Mouse (Mus musculus) granulocyte monocyte progenitor cell, adult 5-6 weeks (primary cell): ENCODE results near the gene Olfr800. TPM values are rescaled to one million over a fixed set of nuclear protein-coding genes. Genes with fewer than 3 reads are reported as not detected.

Experiments
- ATAC-seq: replicated peaks from 2 replicates; pipeline ENCODE4 v1.8.0; 2016; ENCODE audit warnings: mild to moderate bottlenecking, moderate TSS enrichment, inconsistent platforms; ENCODE audit not compliant: poor library complexity, severe bottlenecking
- total RNA-seq, 2 experiments: library from RNA; stranded (forward) in 1 of 2; stranded (reverse) in 1 of 2; fragments of 200-712, 200-1000 nt in 1 of 2; fragments of >200 nt in 1 of 2; fragmentation: Nextera tagmentation in 1 of 2; gene quantifications; 2 replicates each; pipeline ENCODE4 v1.2.3; 2014 to 2017

Olfr800 gene
- total RNA-seq (2014; fragmentation: Nextera tagmentation) = not detected in 2 replicates
- not detected in 2 replicates for total RNA-seq (2017)

- ATAC-seq = no peak
Measured at GRCm38 (mm10) chr10:129657394-129657793, at the start of gene Olfr800. TSS of gene Olfr800 (plus strand) at chr10:129657694.

DNA sequence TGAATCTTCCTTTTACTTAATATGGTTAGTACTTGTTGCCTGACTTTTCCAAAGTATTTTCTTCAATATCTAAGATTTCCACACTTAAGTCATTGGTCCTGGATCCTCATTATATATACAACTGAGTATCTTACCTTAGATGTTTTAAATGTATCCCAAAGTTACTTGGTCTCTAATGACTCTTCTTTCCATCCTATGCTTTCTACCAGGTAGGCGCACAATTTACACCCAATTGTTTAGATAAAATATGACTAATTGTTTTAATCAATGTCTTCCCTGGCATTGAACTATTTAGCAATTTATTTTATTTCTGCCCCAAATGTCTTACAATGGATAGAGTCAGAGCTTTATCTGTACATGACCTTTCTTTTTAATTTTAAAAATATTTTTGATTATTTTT, 45.0 kb upstream of the Olfr800 start, which contains the start of gene Olfr796:
Gene Olfr796 (minus strand): TSS at position 101 of the 400 bp plus-strand sequence.
- no peak for ATAC-seq

- ATAC-seq = no peak
Measured at GRCm38 (mm10) chr10:129621724-129622123, 35.8 kb upstream of the Olfr800 start.

DNA sequence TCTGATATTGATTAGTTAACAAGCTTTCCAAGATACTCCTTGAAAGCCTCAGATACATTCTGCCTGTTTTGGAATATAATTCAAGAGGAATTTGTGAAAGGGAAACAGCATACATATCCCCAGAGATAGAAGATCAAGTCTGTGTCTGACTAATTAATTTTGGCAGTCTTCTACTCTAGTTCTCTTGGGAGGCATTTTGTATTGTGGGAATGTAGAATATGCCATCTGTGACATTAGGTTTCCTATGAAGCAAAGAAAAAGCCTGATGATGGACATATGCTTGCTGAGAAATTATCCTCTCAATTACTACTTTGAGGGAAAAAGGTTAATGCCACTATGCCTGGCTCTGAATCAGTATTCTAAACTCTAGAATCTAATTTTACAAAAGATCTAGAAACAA, 34.2 kb upstream of the Olfr800 start:
- no peak for ATAC-seq

- no peak for ATAC-seq
Measured at GRCm38 (mm10) chr10:129627834-129628233, 29.7 kb upstream of the Olfr800 start, which contains the start of gene Olfr798. TSS of gene Olfr798 (minus strand) at chr10:129627934.

DNA sequence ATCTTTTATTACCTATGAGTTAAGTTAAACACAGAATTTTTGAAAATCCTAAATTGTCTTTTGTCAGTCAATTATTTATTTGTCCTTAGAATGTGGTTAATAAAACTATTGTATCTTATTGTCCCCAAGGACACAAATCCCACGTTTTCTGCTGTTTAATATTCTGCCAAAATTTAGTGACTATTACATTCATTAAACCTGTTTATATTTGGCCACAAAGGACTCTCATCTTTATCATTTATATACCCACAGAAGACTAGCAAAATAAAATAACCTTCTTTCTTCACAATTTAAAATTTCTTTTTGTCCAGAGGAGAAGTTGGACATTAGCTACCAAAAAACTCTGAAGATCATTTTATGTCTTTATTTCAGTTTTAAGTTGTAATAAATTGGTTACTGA, 20.3 kb upstream of the Olfr800 start, which contains the start of gene Olfr799:
Gene Olfr799 (plus strand): TSS at position 301 of the 400 bp plus-strand sequence.
- no peak for ATAC-seq

DNA sequence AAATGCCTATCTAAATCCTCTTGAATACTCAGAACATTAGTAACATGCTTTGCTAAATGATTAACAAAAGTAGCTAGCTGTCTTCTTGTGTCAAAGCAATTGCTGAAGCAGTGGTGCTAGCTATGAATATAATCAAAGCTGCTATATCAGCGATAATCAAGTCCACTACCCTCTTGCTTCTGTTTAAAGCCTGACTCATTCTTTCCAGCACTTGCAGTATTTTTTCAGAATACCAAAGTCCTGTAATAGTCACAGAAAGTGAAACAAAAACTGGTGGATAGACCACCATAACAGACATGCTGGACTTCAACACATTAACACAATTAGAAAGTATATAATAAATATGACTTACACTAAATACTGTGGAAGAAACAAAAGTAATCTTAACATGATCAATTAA, 5.7 kb upstream of the Olfr800 start:
- ATAC-seq = no peak

DNA sequence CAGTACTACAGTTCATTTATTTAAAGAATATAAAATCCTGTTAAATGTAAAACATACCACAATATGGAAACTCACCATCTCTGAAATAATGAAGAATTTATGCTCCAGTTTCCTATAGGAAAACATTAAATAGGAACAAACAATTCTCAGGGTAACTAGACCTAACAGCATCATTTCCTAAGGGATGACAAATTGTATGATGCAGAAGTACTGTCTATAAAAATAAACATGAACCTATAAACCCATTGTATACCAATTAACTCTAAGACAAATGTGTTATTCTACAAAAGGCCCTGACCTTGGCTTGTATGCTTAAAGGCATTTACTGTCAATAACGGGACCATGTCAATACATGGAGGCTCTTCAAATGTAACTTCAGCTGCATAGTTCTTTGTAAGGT, 16.3 kb downstream of the Olfr800 start, which contains the start of gene Olfr801:
Gene Olfr801 (minus strand): TSS at position 101 of the 400 bp plus-strand sequence.
- ATAC-seq = no peak

- no peak for ATAC-seq
Measured at GRCm38 (mm10) chr10:129688069-129688468, 30.6 kb downstream of the Olfr800 start, which contains the start of gene Olfr802. TSS of gene Olfr802 (minus strand) at chr10:129688169.

GRCm38 (mm10) chr10:129694186-129694585, 36.7 kb downstream of the Olfr800 start, which contains the start of gene Olfr803:
TSS of gene Olfr803 (minus strand) at chr10:129694286.
- no peak for ATAC-seq

- ATAC-seq = no peak
Measured at GRCm38 (mm10) chr10:129702910-129703309, 45.4 kb downstream of the Olfr800 start, which contains the start of gene Olfr804. TSS of gene Olfr804 (plus strand) at chr10:129703210.

Other genes starting within 250 kb of the Olfr800 start
- gene Olfr786, start 230.4 kb upstream of the Olfr800 start, total RNA-seq (2014; fragmentation: Nextera tagmentation) = not detected in 2 replicates
- not detected in 2 replicates for gene Olfr786, start 230.4 kb upstream of the Olfr800 start, total RNA-seq (2017)
- not detected in 2 replicates for gene Olfr787, start 195.8 kb upstream of the Olfr800 start, total RNA-seq (2014; fragmentation: Nextera tagmentation)
- gene Olfr787, start 195.8 kb upstream of the Olfr800 start, total RNA-seq (2017) = not detected in 2 replicates
- gene Olfr788, start 186.7 kb upstream of the Olfr800 start, total RNA-seq (2014; fragmentation: Nextera tagmentation) = not detected in 2 replicates
- gene Olfr788, start 186.7 kb upstream of the Olfr800 start, total RNA-seq (2017) = not detected in 2 replicates
- not detected in 2 replicates for gene Olfr789, start 172.9 kb upstream of the Olfr800 start, total RNA-seq (2014; fragmentation: Nextera tagmentation)
- gene Olfr789, start 172.9 kb upstream of the Olfr800 start, total RNA-seq (2017) = not detected in 2 replicates
- gene Olfr790, start 159.2 kb upstream of the Olfr800 start, total RNA-seq (2014; fragmentation: Nextera tagmentation) = not detected in 2 replicates
- not detected in 2 replicates for gene Olfr790, start 159.2 kb upstream of the Olfr800 start, total RNA-seq (2017)
- not detected in 2 replicates for gene Olfr791, start 135.9 kb upstream of the Olfr800 start, total RNA-seq (2014; fragmentation: Nextera tagmentation)
- not detected in 2 replicates for gene Olfr791, start 135.9 kb upstream of the Olfr800 start, total RNA-seq (2017)
- gene Olfr792, start 118.5 kb upstream of the Olfr800 start, total RNA-seq (2014; fragmentation: Nextera tagmentation) = not detected in 2 replicates
- not detected in 2 replicates for gene Olfr792, start 118.5 kb upstream of the Olfr800 start, total RNA-seq (2017)
- gene Olfr794, start 90.0 kb upstream of the Olfr800 start, total RNA-seq (2014; fragmentation: Nextera tagmentation) = not detected in 2 replicates
- not detected in 2 replicates for gene Olfr794, start 90.0 kb upstream of the Olfr800 start, total RNA-seq (2017)
- gene Olfr796, start 45.1 kb upstream of the Olfr800 start, total RNA-seq (2014; fragmentation: Nextera tagmentation) = not detected in 2 replicates
- not detected in 2 replicates for gene Olfr796, start 45.1 kb upstream of the Olfr800 start, total RNA-seq (2017)
- gene Olfr798, start 29.8 kb upstream of the Olfr800 start, total RNA-seq (2014; fragmentation: Nextera tagmentation) = not detected in 2 replicates
- gene Olfr798, start 29.8 kb upstream of the Olfr800 start, total RNA-seq (2017) = not detected in 2 replicates
- not detected in 2 replicates for gene Olfr799, start 20.2 kb upstream of the Olfr800 start, total RNA-seq (2014; fragmentation: Nextera tagmentation)
- not detected in 2 replicates for gene Olfr799, start 20.2 kb upstream of the Olfr800 start, total RNA-seq (2017)
- not detected in 2 replicates for gene Olfr801, start 16.2 kb downstream of the Olfr800 start, total RNA-seq (2014; fragmentation: Nextera tagmentation)
- gene Olfr801, start 16.2 kb downstream of the Olfr800 start, total RNA-seq (2017) = not detected in 2 replicates
- gene Olfr802, start 30.5 kb downstream of the Olfr800 start, total RNA-seq (2014; fragmentation: Nextera tagmentation) = not detected in 2 replicates
- not detected in 2 replicates for gene Olfr802, start 30.5 kb downstream of the Olfr800 start, total RNA-seq (2017)
- gene Olfr803, start 36.6 kb downstream of the Olfr800 start, total RNA-seq (2014; fragmentation: Nextera tagmentation) = not detected in 2 replicates
- not detected in 2 replicates for gene Olfr803, start 36.6 kb downstream of the Olfr800 start, total RNA-seq (2017)
- not detected in 2 replicates for gene Olfr804, start 45.5 kb downstream of the Olfr800 start, total RNA-seq (2014; fragmentation: Nextera tagmentation)
- gene Olfr804, start 45.5 kb downstream of the Olfr800 start, total RNA-seq (2017) = not detected in 2 replicates
- gene Olfr805, start 71.7 kb downstream of the Olfr800 start, total RNA-seq (2014; fragmentation: Nextera tagmentation) = not detected in 2 replicates
- gene Olfr805, start 71.7 kb downstream of the Olfr800 start, total RNA-seq (2017) = not detected in 2 replicates
- not detected in 2 replicates for gene Olfr806, start 84.2 kb downstream of the Olfr800 start, total RNA-seq (2014; fragmentation: Nextera tagmentation)
- not detected in 2 replicates for gene Olfr806, start 84.2 kb downstream of the Olfr800 start, total RNA-seq (2017)
- gene Olfr807, start 100.1 kb downstream of the Olfr800 start, total RNA-seq (2014; fragmentation: Nextera tagmentation) = not detected in 2 replicates
- not detected in 2 replicates for gene Olfr807, start 100.1 kb downstream of the Olfr800 start, total RNA-seq (2017)
- gene Olfr808, start 107.8 kb downstream of the Olfr800 start, total RNA-seq (2014; fragmentation: Nextera tagmentation) = not detected in 2 replicates
- not detected in 2 replicates for gene Olfr808, start 107.8 kb downstream of the Olfr800 start, total RNA-seq (2017)
- not detected in 2 replicates for gene Olfr809, start 116.9 kb downstream of the Olfr800 start, total RNA-seq (2014; fragmentation: Nextera tagmentation)
- not detected in 2 replicates for gene Olfr809, start 116.9 kb downstream of the Olfr800 start, total RNA-seq (2017)
- gene Olfr810, start 137.2 kb downstream of the Olfr800 start, total RNA-seq (2014; fragmentation: Nextera tagmentation) = not detected in 2 replicates
- gene Olfr810, start 137.2 kb downstream of the Olfr800 start, total RNA-seq (2017) = not detected in 2 replicates
- not detected in 2 replicates for gene Olfr811, start 146.7 kb downstream of the Olfr800 start, total RNA-seq (2014; fragmentation: Nextera tagmentation)
- not detected in 2 replicates for gene Olfr811, start 146.7 kb downstream of the Olfr800 start, total RNA-seq (2017)
- not detected in 2 replicates for gene Olfr812, start 188.4 kb downstream of the Olfr800 start, total RNA-seq (2014; fragmentation: Nextera tagmentation)
- gene Olfr812, start 188.4 kb downstream of the Olfr800 start, total RNA-seq (2017) = not detected in 2 replicates
- not detected in 2 replicates for gene Olfr813, start 197.7 kb downstream of the Olfr800 start, total RNA-seq (2014; fragmentation: Nextera tagmentation)
- gene Olfr813, start 197.7 kb downstream of the Olfr800 start, total RNA-seq (2017) = not detected in 2 replicates
- not detected in 2 replicates for gene Olfr814, start 222.2 kb downstream of the Olfr800 start, total RNA-seq (2014; fragmentation: Nextera tagmentation)
- gene Olfr814, start 222.2 kb downstream of the Olfr800 start, total RNA-seq (2017) = not detected in 2 replicates
- gene Olfr815, start 248.2 kb downstream of the Olfr800 start, total RNA-seq (2014; fragmentation: Nextera tagmentation) = not detected in 2 replicates
- gene Olfr815, start 248.2 kb downstream of the Olfr800 start, total RNA-seq (2017) = not detected in 2 replicates